Mouse (Mus musculus): Measurements from ENCODE around the gene Nlrp6.

GRCm38 (mm10) chr7:140927181-140927580 lies 6.5 kb downstream of the Nlrp6 start:
- no peak for TF ChIP-seq CTCF (IDR thresholded peaks at IDR 0.05; ENCODE audit: borderline replicate concordance, control insufficient read depth, extremely low read depth, insufficient read depth, low read length, poor library complexity)
- no peak for TF ChIP-seq POLR2A (IDR thresholded peaks at IDR 0.05; ENCODE audit: control insufficient read depth, extremely low read depth, insufficient read depth, low read length, poor library complexity)
